Mouse (Mus musculus) lung, postnatal 0 days (tissue): ENCODE results near the gene B230219D22Rik. TPM values are rescaled to one million over a fixed set of nuclear protein-coding genes. Genes with fewer than 3 reads are reported as not detected.

Experiments
- ATAC-seq: fragments of 200-750 bp; cut with Nextera tagmentation; 2 replicates; pipeline ENCODE4 v1.8.0; 2017; ENCODE audit warnings: moderate library complexity
- DNase-seq: peaks from one replicate; pipeline ENCODE4 v3.0.0-alpha.2; 2016; ENCODE audit warnings: low spot score
- H3K27ac ChIP-seq: fragments of 300-500 bp; sonication (generic); 2 replicates; pipeline ENCODE4 v1.5.1; 2014; ENCODE audit warnings: antibody characterized with exemption, mild to moderate bottlenecking, low read length, mixed read lengths
- H3K27me3 ChIP-seq: fragments of 300-500 bp; sonication (generic); replicated peaks from 2 replicates; pipeline ENCODE4 v1.6.1; 2014; ENCODE audit warnings: low read length, mixed read lengths; ENCODE audit not compliant: insufficient read depth
- H3K36me3 ChIP-seq: fragments of 300-500 bp; sonication (generic); 2 replicates; pipeline ENCODE4 v1.6.1; 2014; ENCODE audit warnings: low read length, mixed read lengths; ENCODE audit not compliant: insufficient read depth
- H3K4me1 ChIP-seq: fragments of 300-500 bp; sonication (generic); 2 replicates; pipeline ENCODE4 v1.6.1; 2014; ENCODE audit warnings: antibody characterized with exemption, low read depth, low read length, mixed read lengths; ENCODE audit not compliant: insufficient read depth
- H3K4me2 ChIP-seq: fragments of 300-500 bp; sonication (generic); replicated peaks from 2 replicates; pipeline ENCODE4 v1.6.1; 2014; ENCODE audit warnings: low read depth, mild to moderate bottlenecking, low read length, moderate library complexity, mixed read lengths
- H3K4me3 ChIP-seq: fragments of 300-500 bp; sonication (generic); 2 replicates; pipeline ENCODE4 v1.5.1; 2014; ENCODE audit warnings: low read depth, low read length
- H3K9ac ChIP-seq: fragments of 300-500 bp; sonication (generic); replicated peaks from 2 replicates; pipeline ENCODE4 v1.6.1; 2014; ENCODE audit warnings: low read depth, mild to moderate bottlenecking
- H3K9me3 ChIP-seq: fragments of 300-500 bp; sonication (generic); 2 replicates; pipeline ENCODE4 v1.6.1; 2016; ENCODE audit warnings: low read length, mixed read lengths
- CTCF ChIP-seq: IDR thresholded peaks from 2 replicates; pipeline ENCODE4 v1.5.1; 2016; ENCODE audit warnings: antibody characterized with exemption, mild to moderate bottlenecking
- EP300 ChIP-seq: IDR thresholded peaks from 2 replicates; pipeline ENCODE4 v1.6.1; 2016; ENCODE audit warnings: antibody characterized with exemption, mild to moderate bottlenecking, control low read depth
- WGBS: fragments of 180-500 bp; shearing (Covaris S2); extraction: QIAGEN DNeasy Blood & Tissue Kit; methylation state at CpG from one replicate; pipeline ENCODE4 v1.1.7; 2014; 5-methylcytosine and 5-hydroxymethylcytosine counted together
- polyA plus RNA-seq: library from polyadenylated mRNA; unstranded; fragments of >200 nt; fragmentation: Nextera tagmentation; extraction: Ambion mirVana; gene quantifications from 2 replicates; pipeline ENCODE4 v1.2.1, GENCODE M21; 2015

B230219D22Rik gene
- polyA plus RNA-seq, 1 experiment from 2014 or later, result 33.9 TPM

DNA sequence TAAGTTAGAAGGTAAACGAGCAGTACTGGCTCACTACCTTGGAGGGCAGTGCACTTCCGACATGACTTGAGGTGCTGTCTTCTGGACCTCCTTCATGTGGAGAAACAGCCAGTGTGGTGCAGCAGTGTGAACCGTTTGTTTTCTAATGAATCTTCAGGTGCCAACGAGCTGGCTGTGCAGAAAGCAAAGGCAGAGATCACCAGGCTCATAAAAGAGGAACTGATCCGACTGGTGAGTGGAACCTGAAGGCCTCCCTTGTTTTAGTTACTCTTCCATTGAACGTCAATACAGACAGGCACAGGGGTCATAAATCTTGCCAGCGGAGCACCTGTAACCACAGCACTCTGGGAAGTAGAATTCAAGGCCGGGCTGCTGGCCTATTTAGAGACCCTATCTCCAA, 15.6 kb upstream of the B230219D22Rik start:
- H3K4me3 ChIP-seq, result no peak overlapping the region
- no peaks in the 10 kb centered on the region for H3K27me3 ChIP-seq
- H3K9me3 ChIP-seq, result no peaks in the 10 kb centered on the region
- H3K4me2 ChIP-seq, result no peak overlapping the region
- H3K9ac ChIP-seq, result no peak overlapping the region
- TF ChIP-seq CTCF (no peak), EP300 (no peak)
- DNase-seq, result no peak
- H3K27ac ChIP-seq, result no peak overlapping the region
- H3K36me3 ChIP-seq, result peaks cover 14% of the 10 kb centered on the region
- ATAC-seq, result no peak
- no peaks in the 10 kb centered on the region for H3K4me1 ChIP-seq
- 82% methylated on average over 8 of the region's 8 CpGs for WGBS

DNA sequence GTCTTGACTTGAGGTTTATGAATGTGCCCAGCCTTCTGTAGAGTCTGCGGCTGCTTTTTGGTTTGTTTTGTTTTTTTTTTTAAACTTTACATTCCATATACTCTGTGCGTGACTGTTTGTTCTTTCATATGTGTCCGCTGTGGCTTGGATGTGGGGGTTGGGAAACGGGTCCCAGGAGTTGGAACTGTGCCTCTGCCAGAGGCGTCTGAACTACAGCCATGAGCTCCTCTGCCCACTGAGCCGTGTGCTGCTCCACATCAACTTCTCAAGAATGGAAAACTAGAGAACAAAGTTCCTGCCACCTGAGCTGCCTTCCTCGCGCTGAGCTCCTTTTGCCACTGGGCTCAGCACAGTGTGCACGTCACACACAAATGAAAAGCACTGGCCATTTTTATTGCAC, 10.7 kb upstream of the B230219D22Rik start:
- H3K9ac ChIP-seq, result no peak overlapping the region
- TF ChIP-seq EP300 (no peak), CTCF (no peak)
- no peaks in the 10 kb centered on the region for H3K4me1 ChIP-seq
- WGBS, result 66% methylated on average over 9 of the region's 9 CpGs
- no peak for ATAC-seq
- H3K9me3 ChIP-seq, result no peaks in the 10 kb centered on the region
- H3K27ac ChIP-seq, result 0 out of 2 replicates have a peak overlapping the region, but pooled peaks have one; percentile 27
- H3K4me2 ChIP-seq, result 0 out of 2 replicates have a peak overlapping the region, but pooled peaks have one; percentile 12
- H3K4me3 ChIP-seq, result no peak overlapping the region
- DNase-seq, result no peak
- H3K36me3 ChIP-seq, result no peaks in the 10 kb centered on the region; the same call in 1 of the 2 replicates
- no peaks in the 10 kb centered on the region for H3K27me3 ChIP-seq

DNA sequence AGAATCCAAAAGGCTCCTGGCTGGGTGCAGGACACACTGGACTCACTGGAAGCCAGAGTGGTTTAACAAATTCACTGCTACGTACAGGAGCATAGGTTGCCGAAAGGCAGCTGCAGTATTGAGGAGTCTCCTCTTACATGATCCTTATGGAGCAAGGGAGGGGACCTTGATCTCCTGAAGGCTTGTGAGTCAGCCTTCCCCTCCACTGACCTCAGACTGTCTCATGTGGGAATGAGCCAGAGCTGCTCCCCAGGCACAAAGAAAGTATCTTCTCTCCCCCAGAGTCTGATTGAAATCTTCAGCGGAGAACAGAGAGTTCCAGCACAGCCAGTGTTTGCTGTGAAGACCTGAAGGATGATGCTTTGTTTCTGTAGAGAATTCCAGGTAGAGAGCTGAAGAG, 9.3 kb upstream of the B230219D22Rik start:
- 86% methylated on average over 3 of the region's 3 CpGs for WGBS
- DNase-seq, result no peak
- Histone ChIP-seq H3K36me3 (no peaks in the 10 kb centered on the region; the same call in 1 of the 2 replicates), H3K27ac (no peak overlapping the region), H3K4me3 (no peak overlapping the region), H3K4me1 (no peaks in the 10 kb centered on the region), H3K27me3 (no peaks in the 10 kb centered on the region), H3K9ac (no peak overlapping the region), H3K4me2 (no peak overlapping the region), H3K9me3 (no peaks in the 10 kb centered on the region)
- TF ChIP-seq EP300, result no peak
- no peak for ATAC-seq

DNA sequence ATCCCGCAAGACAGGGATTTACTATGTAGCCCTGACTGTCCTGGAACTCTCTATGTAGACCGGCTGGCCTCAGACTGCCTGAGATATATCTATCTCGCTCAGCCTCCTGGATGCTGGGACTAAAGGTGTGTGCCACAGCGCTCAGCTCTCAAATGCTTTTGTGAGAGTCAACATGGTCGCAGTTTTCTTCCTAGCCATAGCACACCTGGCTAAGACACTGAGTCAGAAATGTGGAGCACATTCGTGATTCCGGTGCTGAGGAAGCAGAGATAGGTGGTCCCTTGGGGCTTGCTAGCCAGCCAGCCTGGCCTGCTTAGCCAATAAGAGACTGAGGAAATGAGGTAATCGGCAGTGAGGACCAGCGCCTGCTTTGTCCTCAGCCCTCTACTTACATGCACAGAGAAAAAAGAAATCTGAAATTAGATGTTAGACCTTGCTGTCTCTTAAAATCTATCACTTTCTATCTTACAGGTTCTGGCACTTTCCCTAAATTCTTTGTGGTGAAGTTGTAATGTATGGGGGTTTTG, 6.8 kb upstream of the B230219D22Rik start:
- DNase-seq (no peak), ATAC-seq (no peak)
- H3K4me3 ChIP-seq, result no peak overlapping the region
- H3K36me3 ChIP-seq, result no peaks in the 10 kb centered on the region
- no peaks in the 10 kb centered on the region for H3K9me3 ChIP-seq
- no peak overlapping the region for H3K9ac ChIP-seq
- 73% methylated on average over 9 of the region's 9 CpGs for WGBS
- H3K27me3 ChIP-seq, result no peaks in the 10 kb centered on the region
- H3K4me2 ChIP-seq, result no peak overlapping the region
- H3K4me1 ChIP-seq, result no peaks in the 10 kb centered on the region
- no peak for TF ChIP-seq EP300
- no peak for TF ChIP-seq CTCF
- no peak overlapping the region for H3K27ac ChIP-seq

DNA sequence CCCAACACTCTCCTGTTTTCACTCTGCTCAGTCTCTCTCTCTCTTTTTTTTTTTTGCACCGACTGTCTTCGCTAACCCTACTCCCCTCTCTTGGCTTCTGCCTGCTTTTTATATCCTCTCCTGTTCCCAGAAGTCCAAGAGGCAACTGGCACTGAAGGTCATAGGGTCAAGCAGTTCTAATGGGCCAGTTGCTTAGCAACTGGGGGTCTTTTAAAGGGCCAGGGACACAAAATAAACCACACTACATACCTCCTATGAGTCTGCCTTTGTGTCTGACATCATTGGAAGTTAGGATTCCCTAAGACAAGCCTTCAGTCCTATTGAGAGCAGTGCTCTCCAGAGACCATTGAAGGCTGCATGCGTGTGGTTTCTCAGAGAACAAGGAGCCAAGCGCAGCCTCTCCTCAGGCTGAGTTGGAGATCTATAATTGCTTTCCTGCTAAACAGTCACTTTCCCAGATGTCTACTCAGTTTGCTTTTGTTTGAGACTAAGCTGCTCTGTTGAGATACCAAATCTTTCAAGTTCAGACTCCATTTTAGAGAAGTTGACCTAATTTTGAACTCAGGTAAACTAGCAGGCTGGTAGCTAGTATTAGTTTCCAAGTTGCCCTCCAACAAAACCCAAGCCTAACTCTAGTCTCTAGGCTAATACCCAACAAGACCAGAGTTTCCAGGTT, 4.9 kb upstream of the B230219D22Rik start:
- ATAC-seq, result no peak
- H3K9me3 ChIP-seq, result no peaks in the 10 kb centered on the region
- no peak overlapping the region for H3K4me3 ChIP-seq
- DNase-seq, result no peak
- H3K27ac ChIP-seq, result no peak overlapping the region
- TF ChIP-seq CTCF (no peak), EP300 (no peak)
- no peaks in the 10 kb centered on the region for H3K27me3 ChIP-seq
- H3K9ac ChIP-seq, result no peak overlapping the region
- H3K36me3 ChIP-seq, result no peaks in the 10 kb centered on the region
- WGBS, result 29% methylated on average over 4 of the region's 4 CpGs
- H3K4me1 ChIP-seq, result no peaks in the 10 kb centered on the region
- no peak overlapping the region for H3K4me2 ChIP-seq

DNA sequence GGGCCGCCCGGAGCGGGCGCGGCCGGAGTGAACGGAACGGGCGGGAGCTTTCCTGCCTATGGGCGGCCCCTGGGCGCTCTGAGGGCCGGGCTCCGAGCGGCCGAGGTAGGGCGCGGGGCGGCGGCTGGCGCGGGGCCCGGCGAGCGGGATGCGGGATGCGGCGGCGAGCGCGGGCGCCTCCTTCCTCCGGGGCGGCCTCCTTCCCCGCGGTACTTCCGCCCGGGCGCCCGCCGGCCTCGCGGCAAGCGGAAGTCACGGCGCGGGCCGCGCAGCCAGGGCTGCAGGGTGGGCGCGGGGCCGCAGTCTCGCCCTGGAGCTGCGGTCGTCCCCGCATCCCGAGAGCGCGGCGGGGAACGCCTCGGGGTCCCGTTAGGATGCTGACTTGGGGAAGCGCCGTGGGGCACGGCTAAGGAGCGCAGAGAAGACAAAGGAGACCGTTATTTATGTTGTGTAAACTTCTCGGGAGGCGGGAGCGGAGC, 358 bp downstream of the B230219D22Rik start:
- Histone ChIP-seq H3K4me1 (peaks cover 13% of the 10 kb centered on the region; the same call in 1 of the 2 replicates), H3K4me2 (peak overlapping the region; percentile 72), H3K27ac (peak overlapping the region; percentile 99), H3K9me3 (no peaks in the 10 kb centered on the region), H3K4me3 (peak overlapping the region; percentile 99), H3K36me3 (no peaks in the 10 kb centered on the region), H3K27me3 (no peaks in the 10 kb centered on the region), H3K9ac (peak overlapping the region; percentile 100)
- ATAC-seq, result peak; percentile 70
- TF ChIP-seq CTCF, result no peak
- no peak for TF ChIP-seq EP300
- peak; percentile 50 for DNase-seq
- under 1% methylated on average over 23 of the region's 70 CpGs for WGBS
